Mouse (Mus musculus) heart, postnatal 0 days (tissue): ENCODE results near the gene Fer.

Experiments used
- CTCF ChIP-seq: IDR thresholded peaks from 2 replicates; pipeline ENCODE4 v1.5.1; 2016; ENCODE audit warnings: antibody characterized with exemption, control low read depth, low read depth
- EP300 ChIP-seq: IDR thresholded peaks from 2 replicates; pipeline ENCODE4 v1.6.1; 2016; ENCODE audit warnings: antibody characterized with exemption, low read depth

DNA sequence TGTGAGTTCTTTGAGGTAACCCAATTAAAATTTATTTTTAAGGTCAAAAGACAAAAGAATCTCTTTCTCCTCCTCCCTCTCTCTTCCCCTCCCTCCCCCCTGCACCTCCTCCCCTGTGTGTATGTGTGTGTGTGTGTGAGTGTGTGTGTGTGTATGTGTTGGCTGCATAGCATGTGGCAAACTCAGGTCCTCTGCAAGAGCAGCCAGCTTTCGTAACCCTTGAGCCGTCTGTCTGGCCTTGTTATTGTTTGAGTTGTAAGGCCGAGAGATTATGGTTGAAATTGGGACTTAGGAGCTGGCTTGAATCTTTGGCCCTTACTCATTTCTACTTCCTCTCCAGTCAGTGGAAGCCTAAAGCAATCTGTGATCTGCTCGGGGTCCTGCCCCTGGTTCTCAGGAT lies 17.1 kb downstream of the Fer start:
- TF ChIP-seq CTCF: no peak
- TF ChIP-seq EP300: no peak
